Mouse (Mus musculus) thymus, adult 18-20 months (tissue): ENCODE data around the gene Ints3.

Experiments
- DNase-seq, 2 experiments: peaks; one replicate each; pipeline ENCODE4 v3.0.0; 2022; ENCODE audit warnings: mixed read lengths in 2 of 2

Gene Ints3

GRCm38 (mm10) chr3:90443977-90444376 is 10.6 kb upstream of the Ints3 start:
- no peak for DNase-seq

DNA sequence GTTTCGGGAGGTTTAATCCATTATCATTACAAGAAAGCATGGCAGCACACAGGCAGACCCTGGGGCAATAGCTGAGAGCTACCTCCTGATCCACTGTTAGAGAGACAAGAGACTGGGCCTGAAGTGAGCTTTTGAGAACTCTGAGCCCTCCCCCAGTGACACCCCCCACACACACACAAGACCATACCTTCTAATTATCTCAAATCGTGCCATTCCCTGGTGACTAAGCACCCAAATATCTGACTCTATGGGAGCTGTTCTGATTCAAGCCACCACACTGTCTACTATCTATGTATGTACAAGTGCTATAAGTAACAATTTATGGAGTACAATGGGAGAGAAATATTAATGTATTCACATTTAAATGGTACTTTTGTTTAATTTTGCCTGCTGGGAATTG is 7.3 kb upstream of the Ints3 start:
- no peak for DNase-seq

- no peak for DNase-seq
These were observed 3.7 kb upstream of the Ints3 start for GRCm38 (mm10) chr3:90437131-90437530.

GRCm38 (mm10) chr3:90434073-90434730 is 780 bp upstream of the Ints3 start:
- DNase-seq, result no peak

DNA sequence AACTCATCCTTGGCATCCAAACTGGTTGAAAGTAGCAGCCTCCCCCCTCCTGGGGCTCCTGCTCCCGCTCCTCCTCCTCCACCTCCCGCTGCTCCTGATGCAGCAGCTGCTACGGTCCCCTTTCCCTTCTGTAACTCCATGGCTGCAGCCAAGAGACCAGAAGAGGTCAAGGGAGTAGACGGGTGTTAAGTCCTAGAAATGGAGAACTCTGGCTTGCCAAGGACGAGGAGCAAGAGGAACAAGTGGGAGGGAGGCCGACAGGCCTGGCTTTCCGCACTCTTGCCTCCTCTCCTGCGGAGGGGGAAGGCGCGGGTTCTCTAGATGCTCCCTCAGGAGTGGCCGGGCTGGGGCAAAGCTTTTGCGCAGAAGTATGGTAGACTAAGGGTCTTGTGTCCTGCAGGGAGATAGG is 607 bp downstream of the Ints3 start:
- peak in 1 of 2 experiments; percentile 37 for DNase-seq

DNA sequence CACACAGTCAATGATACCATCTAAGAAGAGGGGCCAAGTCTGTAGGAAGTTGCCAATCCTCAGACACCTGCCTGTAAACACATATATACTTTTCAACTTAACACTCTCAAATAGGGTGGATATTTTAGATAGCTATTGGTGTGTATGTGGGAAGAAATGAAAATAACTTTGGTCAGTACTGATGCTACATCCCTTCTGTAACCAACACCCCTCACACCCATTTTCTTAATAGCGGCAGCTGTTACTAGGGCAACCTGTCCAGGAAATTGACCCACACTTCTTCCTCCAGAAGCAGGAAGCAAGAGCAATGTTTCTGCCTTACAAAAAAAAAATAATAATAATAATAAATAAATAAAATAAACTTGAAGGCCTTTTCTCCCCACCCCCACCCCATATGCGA is 1.1 kb downstream of the Ints3 start:
- DNase-seq, result no peak

GRCm38 (mm10) chr3:90429576-90429975 is 3.8 kb downstream of the Ints3 start:
- no peak for DNase-seq

DNA sequence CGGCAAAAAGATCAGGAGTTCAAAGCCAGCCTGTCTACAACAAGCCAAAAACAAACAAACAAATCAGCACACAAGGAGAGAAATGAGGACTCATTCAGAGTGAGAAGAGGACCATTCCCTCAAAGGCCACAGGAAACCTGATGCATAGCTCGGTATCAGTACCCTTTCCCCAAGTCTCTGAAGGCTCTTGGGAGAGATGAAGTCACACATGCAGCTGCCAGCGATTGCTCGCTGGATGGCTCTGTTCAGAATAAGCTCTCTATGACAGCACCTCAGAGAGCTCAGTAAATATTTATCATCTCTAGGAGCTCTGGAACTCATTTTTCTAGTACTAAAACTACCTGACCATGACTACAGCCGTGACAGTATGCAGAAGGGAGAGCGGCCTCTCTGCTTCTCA is 5.2 kb downstream of the Ints3 start:
- no peak for DNase-seq

DNA sequence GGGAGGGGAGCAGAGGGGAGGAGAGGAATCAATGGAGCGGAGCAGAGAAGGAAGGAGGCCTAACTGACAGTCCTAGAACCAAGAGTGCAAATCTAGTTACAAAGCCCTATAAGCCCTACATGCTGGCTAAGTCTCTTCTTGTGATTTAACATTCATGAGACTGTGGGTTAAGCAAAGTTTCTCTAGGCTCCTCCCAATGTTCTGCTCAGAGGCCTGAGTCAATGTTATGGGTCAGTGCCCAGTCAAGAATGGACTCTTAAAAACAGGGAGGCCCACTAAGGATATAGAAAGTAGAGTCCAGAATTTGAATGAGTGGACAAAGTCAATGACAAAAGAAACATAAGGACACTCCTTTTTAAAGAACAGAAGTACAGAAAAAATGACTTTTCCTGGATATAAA is 5.8 kb downstream of the Ints3 start:
- DNase-seq, result no peak

DNA sequence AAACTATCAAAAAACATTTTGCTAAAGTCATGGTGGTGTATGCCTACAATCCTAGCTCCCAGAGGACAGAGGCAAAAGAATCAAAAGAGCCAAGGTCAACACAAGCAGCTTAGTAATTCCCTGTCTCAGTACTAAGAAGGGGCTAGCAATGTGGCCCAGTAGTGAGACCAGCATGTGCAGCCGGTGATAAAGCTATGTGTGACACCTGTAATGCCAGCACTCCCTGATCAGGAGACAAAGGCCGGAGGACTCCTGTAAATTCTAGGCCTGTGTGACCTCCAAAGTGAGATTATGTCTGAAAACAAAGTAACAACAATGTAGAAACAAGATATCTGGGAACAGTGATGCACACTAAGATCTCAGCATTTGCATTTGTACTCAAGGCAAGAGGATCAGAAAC is 7.9 kb downstream of the Ints3 start:
- DNase-seq, result no peak

DNA sequence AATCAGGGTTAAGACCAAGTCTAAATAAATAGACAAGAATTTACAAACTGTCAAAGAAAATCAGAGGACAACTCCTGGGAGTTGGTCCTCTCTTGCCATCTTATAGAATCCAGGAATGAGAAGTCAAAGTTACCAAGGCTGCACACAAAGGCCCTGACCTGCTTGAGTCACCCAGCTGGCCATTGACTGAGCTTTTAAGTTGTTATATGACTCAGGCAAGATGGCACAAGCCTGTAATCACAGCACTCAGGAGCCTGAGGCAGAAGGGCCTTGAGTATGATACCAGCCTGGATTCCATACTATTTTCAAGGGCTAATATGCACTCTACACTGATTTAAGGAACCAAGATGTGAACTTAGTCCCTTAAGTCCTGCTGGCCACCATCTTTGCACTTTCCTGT is 9.9 kb downstream of the Ints3 start:
- DNase-seq, result no peak

GRCm38 (mm10) chr3:90420696-90421095 is 12.7 kb downstream of the Ints3 start:
- no peak for DNase-seq

DNA sequence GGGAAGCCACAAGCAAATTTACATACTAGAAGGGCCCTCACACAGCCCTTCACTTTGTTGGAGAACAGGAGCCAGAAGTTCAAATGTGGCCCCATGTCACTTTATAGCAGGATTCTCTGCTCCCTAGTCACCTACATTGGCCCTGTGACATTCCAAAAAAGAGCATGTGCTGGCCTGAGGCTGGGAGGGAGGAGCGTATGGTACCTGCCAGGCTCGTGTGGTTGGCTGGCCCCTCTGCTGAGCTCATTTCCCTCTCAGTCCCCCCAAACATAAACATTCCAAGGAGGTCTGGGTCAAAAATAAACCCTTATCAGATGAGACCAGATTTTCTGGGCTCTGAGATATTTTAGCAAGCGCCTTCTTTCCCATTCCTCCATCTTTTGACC is 20.4 kb downstream of the Ints3 start:
- DNase-seq, result no peak

- DNase-seq, result peak in 1 of 2 experiments; percentile 21
These were observed 21.0 kb downstream of the Ints3 start for GRCm38 (mm10) chr3:90412312-90413010.

DNA sequence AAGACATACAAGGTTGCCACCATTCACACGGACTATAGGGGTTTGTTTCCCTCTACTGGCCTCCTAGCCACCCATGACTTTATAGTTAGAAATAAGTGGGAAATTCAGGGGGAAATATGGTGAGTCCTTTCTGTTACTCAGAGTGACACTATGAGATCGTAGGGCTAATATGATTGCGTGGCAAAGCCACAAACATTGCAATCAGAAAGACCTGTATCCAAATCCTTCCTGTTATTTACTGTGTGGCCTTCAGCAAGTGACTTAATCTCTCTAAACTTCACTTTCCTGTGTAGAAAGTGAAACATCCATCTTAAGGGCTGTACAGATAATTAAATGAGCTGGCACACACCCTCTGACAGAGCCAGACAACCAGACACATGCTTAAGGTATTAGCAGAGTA is 24.7 kb downstream of the Ints3 start:
- DNase-seq, result no peak

DNA sequence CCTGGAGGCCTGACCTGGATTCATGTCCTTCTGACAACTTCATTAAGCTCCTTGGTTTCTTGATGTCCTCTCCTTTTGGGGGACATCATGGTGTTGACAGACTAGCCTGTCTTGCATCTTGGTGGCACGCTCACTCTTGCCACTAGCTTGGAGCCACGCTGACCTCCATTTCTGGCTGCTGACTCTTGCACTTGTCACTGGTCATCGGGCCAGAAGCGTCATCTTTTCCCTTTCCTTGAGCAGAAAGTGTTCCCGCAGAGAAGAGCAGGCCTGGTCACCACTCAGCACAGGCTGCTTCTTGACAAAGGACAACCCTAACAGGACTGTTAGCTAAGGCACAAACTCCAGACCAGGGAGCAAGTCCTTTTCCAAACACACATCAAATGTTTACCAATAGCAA is 27.0 kb downstream of the Ints3 start:
- DNase-seq, result no peak

GRCm38 (mm10) chr3:90404609-90405008 is 28.8 kb downstream of the Ints3 start:
- DNase-seq, result no peak

DNA sequence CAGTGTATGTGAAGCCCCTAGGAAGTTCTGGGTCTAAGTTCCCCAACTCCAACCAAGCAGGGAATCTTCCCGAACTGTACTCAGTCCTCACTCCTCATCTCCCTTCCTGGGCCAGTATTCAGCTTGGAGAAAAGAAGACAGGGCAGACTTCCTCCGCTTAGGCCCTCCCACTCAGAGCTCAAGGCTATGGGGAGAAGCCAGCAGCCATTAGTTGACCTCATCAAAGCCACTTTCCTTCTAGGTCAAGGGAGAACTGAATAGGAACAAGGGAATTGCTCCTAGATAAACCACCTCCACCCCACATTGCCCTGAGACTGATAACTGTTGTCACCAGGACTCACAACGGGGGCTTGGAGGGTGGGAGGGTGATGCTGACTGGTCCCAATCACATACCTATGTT is 29.3 kb downstream of the Ints3 start:
- DNase-seq, result no peak

DNA sequence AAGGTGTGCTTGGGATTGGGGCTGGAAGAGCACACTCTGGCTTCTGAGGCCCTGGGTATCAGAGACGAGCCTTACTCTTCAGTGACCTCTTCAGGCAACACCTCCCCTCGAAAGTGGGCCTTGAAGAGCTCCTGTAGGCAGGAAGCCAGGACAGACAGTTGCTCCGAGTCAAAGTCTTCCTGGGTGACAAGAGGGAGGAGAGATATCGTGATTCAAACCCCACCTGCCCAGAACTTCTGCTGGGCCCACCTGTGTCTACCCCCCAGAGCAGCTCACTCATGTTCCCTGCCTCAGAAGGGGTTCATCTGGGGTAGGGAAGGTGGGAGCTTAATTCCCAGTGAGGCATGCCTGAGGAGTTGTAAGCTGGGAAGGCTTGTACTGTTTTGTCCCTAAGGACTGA is 32.4 kb downstream of the Ints3 start:
- DNase-seq, result no peak

GRCm38 (mm10) chr3:90395629-90396028 is 37.8 kb downstream of the Ints3 start:
- DNase-seq, result no peak

DNA sequence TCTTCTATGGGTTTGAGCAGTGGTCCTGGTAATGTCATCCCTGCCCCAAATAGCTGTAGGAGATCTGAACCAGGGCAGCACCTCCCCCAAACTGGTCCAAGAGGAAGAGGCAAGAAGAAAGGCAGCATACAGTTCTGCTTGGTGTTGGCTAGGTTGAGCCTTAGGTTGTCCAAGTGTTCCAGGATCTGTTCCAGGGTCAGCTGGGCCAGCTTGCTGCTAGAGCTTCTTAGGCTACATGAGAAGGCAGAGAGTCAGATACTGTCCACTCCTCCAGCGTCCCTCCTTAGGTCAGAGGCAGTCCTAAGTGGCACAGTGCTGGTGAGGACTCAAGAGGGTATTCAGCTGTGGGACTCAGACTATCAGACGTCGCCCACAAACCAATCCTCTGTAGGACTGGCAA is 40.8 kb downstream of the Ints3 start:
- DNase-seq, result no peak

DNA sequence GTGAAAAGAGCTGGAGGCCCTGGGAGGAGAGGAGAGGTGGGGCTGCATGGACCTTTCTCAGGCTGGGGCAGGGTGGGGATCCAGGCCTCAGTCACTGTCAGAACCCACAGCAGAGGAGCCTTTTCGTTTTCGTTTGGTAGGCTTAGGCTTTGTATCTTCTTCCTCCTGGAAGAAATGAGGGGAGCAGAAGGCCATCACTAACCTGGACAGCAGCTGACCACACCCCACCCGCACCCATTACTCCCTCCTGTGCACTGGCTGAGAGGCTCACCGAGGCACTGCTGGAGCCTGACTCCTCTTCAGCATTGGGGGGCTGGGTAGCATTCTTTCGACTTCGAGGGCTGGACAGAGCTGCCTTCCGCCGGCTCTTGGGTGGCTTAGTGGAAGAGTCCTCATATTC is 41.5 kb downstream of the Ints3 start:
- no peak for DNase-seq

- DNase-seq, result no peak
These were observed 42.4 kb downstream of the Ints3 start for GRCm38 (mm10) chr3:90391004-90391403.

DNA sequence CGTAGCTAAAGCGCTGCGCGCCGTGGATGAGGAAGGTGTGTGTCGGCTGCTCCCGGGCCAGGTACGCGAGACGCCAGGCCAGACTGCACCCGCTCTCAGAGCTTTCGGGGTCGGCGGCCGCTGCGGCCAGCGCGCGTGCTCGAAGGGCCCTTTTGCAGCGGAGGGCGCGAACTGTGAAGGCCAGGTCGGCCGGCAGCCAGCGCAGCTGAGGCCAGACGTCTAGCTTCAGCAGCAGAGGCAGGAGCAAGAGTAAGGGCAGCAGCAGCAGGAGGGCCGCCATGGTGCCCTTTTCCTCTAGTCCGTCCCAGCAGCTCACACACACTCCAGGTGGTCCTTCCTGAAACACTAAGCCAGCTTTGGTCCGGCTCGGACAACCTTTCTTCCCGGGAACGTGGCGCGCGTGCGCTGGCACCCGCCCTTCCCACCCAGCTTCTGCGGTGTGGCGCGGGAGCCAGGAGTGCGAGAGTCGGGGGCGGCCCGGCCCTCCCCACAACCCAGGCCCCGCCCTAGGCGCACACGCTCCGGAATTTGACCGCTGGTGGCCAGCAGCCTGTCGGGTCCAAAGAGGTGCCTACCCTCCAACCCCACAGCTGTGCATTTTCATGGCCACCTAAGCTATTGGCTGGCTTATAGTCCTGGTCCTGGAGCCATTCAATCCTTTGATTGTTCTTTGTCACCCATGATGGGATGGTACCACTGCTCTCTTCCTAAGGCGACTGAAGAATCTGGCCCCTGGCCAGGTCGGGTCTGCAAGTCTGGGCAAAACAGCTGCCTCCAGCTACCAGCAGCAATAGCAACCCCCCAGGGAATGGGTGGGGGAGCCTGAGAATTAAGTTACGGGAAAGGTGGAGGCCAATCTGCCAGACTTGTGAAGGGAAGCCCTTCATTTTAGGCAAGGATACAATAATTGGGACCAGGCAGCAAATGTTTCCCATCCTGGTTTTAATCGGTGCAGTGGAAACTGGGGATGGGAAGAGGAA is 43.6 kb downstream of the Ints3 start, which contains the start of gene Slc27a3:
TSS of gene Slc27a3 (minus strand) at position 428 of the 980 bp plus-strand sequence.
- DNase-seq, result no peak
